Mouse (Mus musculus) testis, adult 2 months (tissue): Measurements from ENCODE around the gene Timm23.

Experiments
- CTCF ChIP-seq: fragments of 200-500 bp; IDR thresholded peaks from 2 replicates; pipeline ENCODE4 v1.5.1; 2012; ENCODE audit warnings: low read depth, mild to moderate bottlenecking, inconsistent platforms, low read length, moderate library complexity; ENCODE audit not compliant: control insufficient read depth, insufficient read depth, insufficient replicate concordance
- POLR2A ChIP-seq: fragments of 200-500 bp; IDR thresholded peaks from 2 replicates; pipeline ENCODE4 v1.6.1; 2012; ENCODE audit warnings: low read depth, mild to moderate bottlenecking, inconsistent platforms, low read length, moderate library complexity; ENCODE audit not compliant: control insufficient read depth

- TF ChIP-seq CTCF (no peak), POLR2A (no peak)
These were observed 46.9 kb downstream of the Timm23 start for GRCm38 (mm10) chr14:32154758-32155157.
